Mouse (Mus musculus) megakaryocyte-erythroid progenitor cell, adult 5-6 weeks (primary cell): ENCODE measurements around the gene 1700123O20Rik. TPM values are rescaled to one million over a fixed set of nuclear protein-coding genes. Genes with fewer than 3 reads are reported as not detected.

Experiments
- ATAC-seq: replicated peaks from 2 replicates; pipeline ENCODE4 v1.8.0; 2016; ENCODE audit warnings: mild to moderate bottlenecking, inconsistent platforms; ENCODE audit not compliant: severe bottlenecking, poor library complexity, low FRiP score, low TSS enrichment
- total RNA-seq, 2 experiments: library from RNA; stranded (forward) in 1 of 2; stranded (reverse) in 1 of 2; fragments of 200-1000, 215-1000 nt in 1 of 2; fragments of >200 nt in 1 of 2; fragmentation: Nextera tagmentation in 1 of 2; gene quantifications; 2 replicates each; pipeline ENCODE4 v1.2.3; 2014 to 2017

1700123O20Rik gene
- total RNA-seq (2014; fragmentation: Nextera tagmentation) (37.1 and 42.0 TPM in 2 replicates), total RNA-seq (2017) (42.4 and 58.4 TPM in 2 replicates)

DNA sequence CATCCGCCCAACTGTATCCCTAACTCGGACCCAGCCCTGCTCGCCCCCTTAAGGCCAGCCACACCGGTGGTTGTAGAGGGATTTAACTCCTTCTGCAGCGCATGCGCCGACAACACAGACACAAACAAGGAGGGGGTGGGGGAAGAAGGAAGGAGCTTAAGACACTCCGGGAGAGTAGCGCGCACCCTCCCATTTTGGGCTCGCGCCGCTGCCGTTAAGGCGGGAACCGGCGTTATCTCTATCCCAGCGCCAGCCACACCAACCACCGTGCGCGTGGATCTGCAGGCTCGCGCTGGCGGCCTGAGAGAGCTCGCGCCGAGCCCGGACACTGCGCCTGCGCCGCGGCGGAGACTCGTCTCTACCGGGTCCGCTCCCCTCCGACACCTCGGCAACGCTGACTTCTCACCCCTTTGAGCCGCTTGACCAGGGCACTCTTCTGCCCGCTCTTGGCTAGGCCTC, at the start of gene 1700123O20Rik:
1700123O20Rik (plus strand) TSS at position 154 of the 459 bp plus-strand sequence.
- peak; percentile 78 for ATAC-seq

DNA sequence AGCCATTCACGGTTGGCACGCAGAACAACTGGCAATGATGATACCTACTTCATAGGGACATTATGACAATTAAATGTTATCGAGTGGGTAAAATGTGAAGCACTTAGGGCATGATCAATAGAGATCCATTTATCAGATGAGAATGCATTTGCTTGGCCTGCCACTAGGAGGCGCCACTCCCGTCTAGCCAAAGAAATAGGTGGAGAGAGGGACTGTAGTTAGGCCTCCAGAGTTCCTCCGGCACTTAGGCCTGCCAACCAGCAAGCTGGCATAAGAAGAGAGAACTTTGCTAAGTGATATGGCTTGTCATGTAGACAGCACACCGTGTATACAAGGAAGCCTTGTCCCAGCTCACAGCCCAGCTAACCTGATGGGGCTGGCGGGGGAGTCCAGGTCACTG, 49.1 kb upstream of the 1700123O20Rik start:
- no peak for ATAC-seq

DNA sequence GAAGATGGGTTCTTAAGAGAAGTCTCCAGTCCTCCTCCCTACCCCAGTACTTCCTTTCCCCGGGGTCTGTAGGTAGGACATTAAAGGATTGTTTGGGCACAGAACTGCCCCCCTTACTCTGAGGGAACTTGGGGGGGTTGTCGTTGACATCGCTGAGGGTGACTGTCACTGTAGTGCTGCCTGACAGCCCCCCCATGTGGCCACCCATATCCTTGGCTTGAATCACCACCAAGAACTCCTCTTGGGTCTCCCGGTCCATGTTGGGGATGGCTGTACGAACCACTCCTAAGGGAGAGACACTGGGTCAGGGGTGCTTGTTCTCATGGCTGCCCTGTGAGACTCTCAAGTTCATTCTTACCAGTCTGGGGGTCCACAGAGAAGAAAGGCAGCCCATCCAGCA, 47.8 kb upstream of the 1700123O20Rik start:
- no peak for ATAC-seq

DNA sequence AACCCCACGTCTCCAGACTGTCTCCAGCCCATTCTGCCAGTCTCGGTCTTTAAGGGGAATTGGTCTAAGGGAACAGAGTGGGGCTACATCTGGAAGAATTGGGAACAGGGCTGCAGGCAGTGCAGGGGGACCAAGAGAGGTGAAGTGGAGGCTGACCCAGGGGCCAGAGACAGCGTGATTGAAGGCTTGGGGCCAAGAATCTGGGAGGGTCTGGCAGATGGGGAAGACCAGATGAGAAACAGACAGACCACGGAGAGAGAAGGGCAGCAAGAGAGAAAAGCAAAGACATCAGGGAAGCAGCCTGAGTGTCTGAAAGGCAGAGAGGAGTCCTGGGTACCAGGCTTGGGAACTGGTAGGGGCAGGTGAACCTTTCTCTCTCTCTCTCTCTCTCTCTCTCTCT, 45.9 kb upstream of the 1700123O20Rik start:
- no peak for ATAC-seq

DNA sequence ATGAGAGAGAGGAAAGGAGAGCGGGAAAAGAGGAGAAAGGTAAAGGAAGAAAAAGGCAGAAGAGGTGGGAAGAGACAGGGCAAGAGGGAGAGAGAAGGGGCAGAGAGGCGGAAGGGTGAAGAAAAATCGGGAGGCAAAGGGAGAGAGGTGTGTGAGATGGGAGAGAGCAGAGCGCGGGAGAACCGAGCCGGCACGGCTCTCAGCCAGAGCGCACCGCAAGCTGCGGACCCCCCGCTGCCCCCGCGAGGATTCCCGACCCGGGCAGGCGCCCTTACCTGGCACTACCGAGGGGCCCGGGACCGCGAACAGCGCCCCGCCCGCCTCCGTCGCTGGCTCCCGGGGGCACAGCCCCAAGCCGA, 45.1 kb upstream of the 1700123O20Rik start, which contains the start of gene Gm17606:
Gm17606 (plus strand) TSS at position 7 of the 359 bp plus-strand sequence.
- no peak for ATAC-seq

DNA sequence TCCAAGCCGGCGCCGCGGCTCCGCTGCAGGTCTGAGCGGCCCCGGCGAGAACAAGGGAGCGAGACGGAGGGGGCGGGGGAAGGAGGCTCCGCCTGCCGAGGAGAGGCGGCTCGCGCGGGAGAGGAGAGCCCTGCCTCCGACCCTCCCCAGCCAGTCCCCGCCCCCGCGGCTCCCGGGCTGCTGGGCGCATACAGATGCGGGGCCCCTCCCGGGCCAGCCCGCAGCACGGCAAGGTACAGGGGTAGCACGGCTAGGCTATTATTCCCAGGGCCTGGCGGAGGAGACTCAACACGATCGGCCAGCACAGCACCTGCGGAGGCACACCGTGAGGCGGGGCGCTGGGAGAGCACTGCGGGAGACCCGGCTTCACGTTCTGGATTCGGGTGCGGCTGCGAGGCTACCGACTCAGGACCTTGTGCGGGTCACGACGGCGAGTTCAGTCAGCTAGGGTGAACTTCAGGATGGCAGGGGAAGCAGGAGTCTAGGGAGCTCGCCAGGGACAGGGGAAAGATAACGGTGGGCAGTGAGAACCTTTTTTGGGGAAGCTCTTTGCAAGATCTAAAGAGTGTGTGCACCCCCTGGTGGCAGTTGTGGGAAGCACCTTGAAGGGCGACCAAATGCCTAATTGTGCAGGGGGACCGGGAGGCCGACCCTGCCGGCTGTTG, 44.6 kb upstream of the 1700123O20Rik start, which contains the start of gene Cdh24:
Cdh24 (minus strand) TSS at position 60 of the 665 bp plus-strand sequence.
- peak; percentile 81 for ATAC-seq

DNA sequence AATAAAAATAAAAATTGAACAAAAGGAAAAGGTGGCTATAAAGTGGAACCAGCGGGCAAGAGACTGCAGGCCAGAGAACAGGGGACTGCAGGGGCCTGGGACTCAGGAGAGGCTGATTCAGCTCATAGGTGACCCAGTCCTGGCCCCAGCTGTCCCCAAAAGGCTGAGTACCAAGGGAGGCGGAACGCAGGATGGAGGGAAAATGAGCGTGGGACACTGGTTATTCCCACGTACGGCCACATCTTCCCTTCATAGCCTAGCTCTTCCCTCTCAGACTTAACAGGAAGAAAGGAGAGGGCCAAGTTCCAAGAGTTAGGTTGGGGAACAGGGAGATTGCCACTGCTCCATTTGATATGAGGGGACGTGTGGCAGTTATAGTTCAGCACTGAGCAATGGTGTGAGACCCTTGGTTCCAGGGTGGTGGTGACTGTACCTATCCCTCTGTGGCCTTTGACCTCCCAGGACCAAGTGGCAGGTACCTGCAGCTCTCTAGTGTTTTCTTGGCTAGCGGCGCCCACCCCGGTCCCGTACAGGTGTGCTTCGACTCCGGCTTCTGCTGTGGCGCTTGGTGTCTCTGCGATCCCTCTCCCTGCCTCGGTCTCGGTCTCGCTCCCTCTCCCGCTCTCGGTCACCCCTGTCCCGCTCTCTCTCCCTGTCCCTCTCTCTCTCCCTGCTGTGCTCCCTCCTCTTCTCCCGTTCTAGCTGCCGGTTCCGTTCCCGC, 43.6 kb upstream of the 1700123O20Rik start:
- no peak for ATAC-seq

DNA sequence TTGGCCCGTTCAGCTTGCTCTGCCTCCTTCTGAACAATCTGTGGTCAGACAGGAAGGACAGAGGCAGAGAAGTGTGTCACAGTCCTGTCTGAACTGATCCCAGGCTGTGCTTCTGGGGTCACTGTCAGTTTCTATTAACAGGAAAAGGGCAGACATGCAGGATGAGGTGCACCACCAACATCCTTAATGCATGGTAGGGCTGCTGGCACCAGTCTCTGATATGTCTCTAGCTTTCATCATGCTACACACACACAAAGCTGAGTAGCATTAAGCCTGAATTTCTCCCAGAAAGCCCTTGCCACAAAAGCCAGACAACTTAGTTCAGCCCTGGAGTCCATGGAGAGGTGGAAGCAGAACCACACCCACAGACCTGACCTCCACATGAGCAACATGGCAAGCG, 43.0 kb upstream of the 1700123O20Rik start:
- no peak for ATAC-seq

DNA sequence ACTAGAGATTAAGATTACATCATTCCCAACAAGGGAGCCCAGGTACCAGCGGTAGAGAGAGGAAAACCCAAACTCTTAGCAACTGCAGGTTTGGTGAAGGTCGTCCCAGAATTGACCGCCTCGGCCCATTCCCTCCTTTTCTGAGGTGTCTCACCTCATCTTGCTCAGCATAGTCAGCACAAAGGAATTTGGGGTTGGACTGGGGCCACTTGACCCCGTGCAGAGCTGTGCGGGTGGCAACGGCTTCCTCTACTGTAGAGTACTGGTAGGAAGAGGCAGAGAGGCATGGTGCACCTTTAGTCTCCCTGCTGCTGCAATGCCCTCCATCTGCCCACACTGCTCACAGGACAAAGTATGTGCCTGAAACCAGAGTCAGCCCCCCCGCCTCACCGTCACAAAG, 41.7 kb upstream of the 1700123O20Rik start:
- no peak for ATAC-seq

DNA sequence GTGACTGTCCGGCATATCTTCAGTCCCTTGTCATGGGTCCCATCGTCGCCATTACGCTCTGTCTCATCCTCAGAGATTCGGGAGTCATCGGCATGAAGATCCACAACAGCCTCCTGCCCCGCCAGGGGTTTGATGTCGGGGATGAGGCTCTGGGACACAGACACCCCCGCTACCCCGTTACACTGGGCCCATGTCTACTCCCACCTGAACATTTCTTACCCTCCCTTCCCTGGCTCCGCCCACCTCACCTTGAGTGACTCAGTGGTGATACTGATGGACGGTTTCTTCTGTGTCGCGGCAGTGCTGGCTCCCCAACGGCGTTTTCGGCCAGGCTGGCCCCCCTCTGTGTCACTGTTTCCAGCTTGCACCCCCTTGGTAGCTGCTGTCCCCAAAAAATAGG, 39.6 kb upstream of the 1700123O20Rik start:
- ATAC-seq: no peak

DNA sequence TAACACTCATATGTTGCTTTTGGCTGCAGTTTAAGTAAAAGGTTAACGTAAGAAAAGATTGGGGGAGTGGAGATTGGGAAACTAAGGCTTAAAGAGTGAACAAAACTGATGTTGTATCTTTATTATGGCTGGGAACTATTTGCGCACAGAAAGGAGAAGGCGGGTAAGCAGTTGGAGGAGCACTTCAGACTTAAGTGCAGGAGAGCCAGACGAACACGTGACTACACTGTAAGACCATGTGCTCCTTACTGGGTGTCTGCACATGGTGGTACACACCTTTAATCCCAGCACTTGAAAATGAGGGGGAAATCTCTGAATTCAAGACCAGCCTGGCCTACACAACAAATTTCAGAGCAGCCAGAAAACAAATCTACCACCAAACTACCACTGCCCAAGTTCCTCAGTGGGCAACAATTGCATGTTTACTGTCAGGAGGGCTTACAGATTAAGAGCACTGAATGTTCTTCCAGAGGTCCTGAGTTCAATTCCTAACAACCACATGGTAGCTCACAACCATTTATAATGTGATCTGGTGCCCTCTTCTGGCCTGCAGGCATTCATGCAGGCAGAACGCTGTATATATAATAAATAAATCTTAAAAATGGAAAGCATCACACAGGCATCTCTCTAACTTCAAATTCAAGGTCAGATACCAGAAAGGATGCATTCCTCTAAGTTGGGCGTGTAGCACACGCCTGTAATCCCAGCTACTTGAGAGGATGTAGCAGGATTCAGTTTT, 38.9 kb upstream of the 1700123O20Rik start:
- ATAC-seq: no peak

DNA sequence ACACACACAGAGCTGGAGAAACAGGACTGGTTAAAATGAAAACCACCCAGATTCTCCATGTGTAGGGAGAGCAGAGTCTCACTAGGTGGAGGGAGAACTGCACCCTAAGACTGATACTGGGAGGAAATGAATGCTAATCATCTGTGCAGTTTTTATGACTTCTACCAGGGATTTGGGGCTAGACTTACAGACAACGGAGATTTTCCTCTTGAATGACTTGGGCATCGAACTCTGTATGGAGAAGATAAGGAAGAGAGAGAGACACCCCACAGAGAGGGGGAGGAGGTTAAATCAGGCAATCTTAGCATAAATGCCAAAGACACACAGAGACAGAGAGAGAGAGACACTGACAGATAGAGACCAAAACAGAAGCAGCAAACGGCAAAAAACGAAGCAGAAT, 38.1 kb upstream of the 1700123O20Rik start:
- no peak; the same call in 1 of the 2 replicates for ATAC-seq

DNA sequence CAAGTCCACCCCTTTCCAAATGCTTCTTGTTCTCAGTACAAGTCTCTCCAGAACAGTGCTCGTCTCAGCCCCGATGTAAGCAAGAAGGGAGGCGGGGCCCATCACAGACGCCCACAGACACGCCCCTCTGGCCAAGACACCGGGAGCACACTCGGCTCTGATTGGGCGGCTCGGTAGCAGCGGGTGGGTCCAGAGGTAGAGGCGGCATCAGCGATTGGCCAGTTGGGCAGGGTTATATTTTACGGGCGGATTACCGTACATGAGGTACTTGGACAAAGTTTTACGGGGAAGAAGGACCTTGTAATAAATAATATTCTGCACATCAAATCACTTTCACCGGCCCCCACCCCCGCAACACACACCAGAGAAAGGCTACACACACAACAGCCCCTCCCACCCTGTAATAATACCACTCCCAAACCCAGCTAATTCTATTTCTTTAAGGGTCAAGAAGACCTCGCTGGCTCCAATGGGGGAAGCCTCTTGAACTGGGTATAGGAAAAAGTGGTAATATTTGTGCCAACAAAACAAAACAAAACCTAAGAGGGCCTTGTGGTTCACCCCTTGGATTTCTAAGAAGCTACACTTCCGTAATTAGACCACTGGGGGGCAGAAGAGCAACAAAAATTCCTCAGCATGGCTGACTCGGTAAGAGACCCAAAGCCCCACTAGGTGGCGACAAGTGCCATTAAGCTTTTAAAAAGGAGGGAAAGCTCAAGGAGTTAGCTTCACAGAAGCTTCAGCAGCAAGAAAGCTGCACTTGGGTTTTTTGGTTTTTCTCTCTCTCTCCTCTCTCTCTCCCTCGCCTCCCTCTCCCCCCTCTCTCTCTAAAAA, 35.2 kb upstream of the 1700123O20Rik start:
- peak; percentile 39 for ATAC-seq

DNA sequence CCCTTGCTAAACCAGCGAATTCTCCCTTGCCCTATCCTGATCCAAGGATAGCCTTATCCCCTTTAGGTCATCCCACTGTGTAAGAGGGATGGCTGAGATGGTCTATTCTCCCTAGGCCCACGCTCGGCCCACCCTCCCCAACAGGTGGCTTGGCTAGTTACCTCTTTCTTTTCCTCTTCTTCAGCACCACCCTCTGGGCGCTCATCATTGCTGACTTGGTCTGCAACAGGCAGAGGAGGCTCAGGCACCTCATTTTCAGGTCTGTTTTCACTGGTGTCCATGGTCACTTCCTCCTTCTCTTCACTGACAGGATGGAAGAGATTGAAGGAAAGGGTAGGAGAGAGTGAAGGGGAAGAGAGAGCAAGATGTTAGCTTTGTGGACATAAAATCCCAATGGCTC, 34.5 kb upstream of the 1700123O20Rik start:
- ATAC-seq: no peak

DNA sequence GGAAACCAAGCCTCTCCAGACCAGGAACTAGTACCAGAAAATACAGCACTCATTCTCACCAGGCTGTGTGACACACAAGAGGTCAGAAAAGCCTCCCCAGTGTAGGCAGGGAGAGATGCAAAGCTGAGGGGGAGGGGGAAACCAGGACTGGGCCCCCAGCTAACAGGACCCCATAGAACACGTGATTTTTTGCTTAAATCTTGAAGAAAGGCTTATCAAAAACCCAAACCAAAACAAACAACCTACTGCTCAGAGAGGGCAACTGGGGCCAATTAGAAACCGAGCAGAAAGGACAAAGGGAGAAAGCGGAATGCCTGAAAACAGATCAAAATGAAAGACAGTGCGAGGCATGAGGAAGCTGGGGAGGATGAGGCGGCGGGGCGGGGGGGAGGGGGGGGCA, 33.2 kb upstream of the 1700123O20Rik start:
- no peak for ATAC-seq

DNA sequence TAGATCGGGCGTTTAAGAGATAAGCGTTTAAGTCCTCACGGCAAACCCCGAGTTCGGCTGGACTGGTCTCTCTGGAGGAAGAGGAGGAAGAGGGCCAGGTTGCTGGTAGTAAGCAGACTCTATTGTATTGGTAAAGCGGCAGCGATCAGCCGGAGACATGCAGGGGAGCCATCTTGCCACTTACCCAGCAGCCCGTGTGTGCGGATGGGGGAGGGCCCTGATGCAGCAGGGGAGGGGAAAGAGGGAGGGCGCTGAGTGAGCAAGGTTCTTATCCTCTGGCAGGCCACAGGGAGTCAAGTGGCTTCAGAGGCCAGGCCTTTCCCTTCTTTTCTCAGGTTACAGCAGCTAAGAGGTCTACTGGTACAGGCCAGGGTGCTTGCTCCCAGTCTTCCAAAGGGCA, 32.5 kb upstream of the 1700123O20Rik start:
- ATAC-seq: peak; percentile 94

DNA sequence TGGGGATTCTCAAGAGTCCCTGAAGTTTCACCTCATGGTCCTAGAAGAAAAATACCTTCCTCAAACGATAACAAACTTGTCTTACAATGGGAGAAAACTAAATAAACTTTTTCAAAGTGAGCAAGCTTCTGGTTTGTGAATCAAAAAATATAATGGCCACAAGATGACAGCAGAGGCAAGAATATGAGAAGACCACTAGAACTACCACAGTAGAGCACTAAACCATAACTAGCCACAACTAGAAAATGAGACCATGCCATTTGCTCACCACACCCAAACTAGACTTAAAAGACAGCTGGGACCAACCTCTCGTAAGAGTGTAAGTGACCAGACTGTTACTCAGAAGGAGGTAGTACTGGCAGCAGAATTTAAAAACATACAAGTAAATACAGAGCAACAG, 26.0 kb upstream of the 1700123O20Rik start:
- no peak for ATAC-seq

DNA sequence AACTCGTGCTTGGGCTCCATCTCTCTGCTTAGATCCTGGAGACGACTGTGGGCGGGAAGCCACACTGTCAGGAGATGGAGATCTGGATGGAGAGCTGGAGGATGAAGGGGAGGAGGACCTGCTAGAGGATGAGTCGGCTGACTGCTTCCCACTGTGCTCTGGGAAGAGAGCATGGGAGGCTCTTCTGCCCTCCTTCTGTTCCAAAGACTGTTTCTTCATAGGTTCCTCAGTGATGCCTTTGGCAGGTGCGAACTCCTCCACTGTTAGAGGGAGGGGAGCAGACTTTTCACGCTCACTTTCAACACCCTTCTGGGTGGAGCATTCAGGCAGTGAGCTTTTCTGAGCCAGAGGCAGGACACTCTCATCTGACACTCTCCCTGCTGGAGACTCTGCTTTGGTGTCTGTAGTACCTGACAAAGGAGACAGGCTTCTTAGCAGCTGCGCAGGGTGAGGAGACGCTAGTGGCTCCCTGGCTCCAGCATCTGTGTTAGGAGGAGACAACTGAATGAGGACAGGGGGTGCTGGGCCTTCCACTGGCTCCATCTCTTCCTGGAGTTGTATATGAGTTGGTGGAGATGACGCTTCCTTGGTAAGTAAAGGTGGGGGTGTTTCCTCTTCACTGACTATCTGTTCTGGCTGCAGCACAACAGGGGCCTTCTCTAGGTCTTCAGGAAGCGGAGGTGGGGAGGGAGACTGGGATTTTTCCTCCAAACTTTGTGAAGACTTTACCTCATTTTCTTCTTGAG, 21.4 kb upstream of the 1700123O20Rik start:
- ATAC-seq: no peak

DNA sequence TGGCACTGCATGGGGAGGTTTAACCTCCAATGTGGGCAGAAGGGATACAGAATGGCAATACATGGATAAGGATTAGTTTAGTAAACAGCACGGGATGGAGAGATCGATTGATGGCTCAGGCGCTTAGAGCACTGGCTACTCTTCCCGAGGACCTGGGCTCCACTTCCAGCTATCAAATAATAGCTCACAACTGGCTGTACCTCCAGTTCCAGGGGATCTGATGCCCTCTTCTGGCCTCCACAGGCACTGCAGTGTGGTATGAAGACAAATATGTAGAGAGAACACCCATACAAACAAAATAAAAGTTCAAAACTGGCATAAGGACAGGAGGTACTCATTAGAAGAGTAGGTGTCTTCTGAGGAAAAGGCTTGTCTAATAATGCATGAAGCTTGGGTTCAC, 16.6 kb upstream of the 1700123O20Rik start:
- ATAC-seq: 0 out of 2 replicates have a peak, but pooled peaks have one; percentile 47
